Mouse (Mus musculus): ENCODE measurements around the gene Fuca2. TPM values are rescaled to one million over a fixed set of nuclear protein-coding genes. Genes with fewer than 3 reads are reported as not detected.

Gene Fuca2
- polyA plus RNA-seq (2015; fragmentation: Nextera tagmentation; extraction: Ambion mirVana) = 66.5 and 74.7 TPM in 2 replicates

GRCm38 (mm10) chr10:13499331-13499730 lies at the start of gene Fuca2:
Gene Fuca2 (plus strand): TSS chr10:13499540.

DNA sequence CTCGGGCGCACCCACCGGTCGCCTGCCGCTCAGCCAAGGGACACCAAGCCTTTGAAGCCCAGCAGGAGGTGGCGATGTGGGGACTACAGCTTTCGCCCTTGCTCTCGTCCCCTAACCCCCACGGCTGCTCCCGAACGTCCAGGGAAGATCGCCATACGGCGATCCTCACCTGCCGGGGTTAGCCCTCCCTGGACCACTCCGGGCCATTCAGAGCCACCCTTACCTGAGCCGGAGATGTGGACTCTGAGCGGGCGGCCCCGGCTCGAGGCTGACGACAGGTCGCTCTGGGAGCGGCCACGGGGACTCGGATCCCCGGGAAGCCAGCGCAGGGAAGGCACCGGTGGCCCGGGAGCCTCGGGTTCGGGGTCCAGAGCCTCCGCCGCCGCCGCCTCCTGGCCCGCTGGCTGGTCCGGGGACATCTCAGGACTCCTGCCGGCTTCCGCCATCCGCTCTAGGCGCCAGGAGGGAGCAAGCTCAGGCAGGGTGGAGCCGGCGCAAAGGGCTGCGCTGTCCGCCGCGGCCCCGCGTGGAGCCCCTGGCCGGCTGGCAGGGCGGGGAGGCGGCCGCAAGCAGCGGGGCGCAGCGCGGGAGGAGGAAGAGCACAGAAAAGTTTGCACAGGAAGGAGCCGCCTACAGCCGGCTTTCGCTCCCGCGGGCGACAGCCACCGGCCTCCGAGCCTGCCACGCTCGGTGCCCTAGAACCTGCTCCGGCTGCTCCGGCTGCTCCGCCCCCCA lies 25.3 kb upstream of the Fuca2 start, which contains the start of gene Phactr2:
Gene Phactr2, minus strand, starts transcription at position 580 of the 735 bp plus-strand sequence.

DNA sequence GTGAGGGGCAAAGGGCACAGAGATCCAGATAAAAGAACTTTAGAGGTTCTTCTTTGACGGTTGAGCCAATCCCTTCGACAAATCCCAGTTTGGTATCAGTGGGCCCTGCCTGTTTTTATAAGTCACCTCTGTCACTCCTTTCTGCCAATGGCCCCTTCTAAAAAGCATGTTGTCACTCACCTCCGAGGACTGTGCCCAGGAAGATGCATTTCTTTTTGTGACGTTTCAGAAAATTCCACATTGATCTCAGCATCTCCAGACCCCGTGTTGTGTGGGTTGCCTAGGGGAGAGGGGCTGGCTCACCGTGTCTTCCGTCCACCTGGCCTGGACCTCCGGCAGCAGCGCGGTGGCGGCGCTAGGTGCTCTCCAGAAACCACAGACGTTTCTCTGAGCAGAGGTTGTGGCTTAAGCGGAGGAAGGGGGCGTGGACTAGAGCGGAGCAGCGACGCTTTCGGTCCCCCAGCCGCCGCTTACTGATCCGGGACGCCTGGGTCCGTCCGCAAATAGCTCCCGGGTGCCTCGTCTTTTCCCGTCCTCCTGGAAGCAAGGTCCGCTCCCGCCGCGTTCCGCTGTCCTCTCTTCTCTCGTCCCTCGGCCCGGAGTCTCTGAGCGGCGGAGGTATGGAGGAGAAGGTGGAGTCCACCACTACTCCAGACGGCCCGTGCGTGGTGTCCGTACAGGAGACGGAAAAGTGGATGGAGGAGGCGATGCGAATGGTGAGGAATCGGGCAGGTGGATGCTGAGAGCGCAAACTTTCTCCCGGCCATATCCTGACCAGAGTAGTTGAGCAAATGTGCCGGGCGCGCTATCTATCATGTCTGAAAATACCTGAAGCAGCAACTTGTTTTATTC lies 53.5 kb downstream of the Fuca2 start, which contains the start of the genes Adat2 and Pex3:
Gene Adat2, plus strand, starts transcription at position 249 of the 852 bp plus-strand sequence.
Gene Pex3, minus strand, starts transcription at position 497 of the 852 bp plus-strand sequence.

Other genes starting within 250 kb of the Fuca2 start
- 22.7 and 24.9 TPM in 2 replicates for gene Phactr2, start 25.1 kb upstream of the Fuca2 start, polyA plus RNA-seq (2015; fragmentation: Nextera tagmentation; extraction: Ambion mirVana)
- gene Adat2, start 53.4 kb downstream of the Fuca2 start, polyA plus RNA-seq (2015; fragmentation: Nextera tagmentation; extraction: Ambion mirVana) = 3.6 TPM in 2 replicates
- gene Pex3, start 53.6 kb downstream of the Fuca2 start, polyA plus RNA-seq (2015; fragmentation: Nextera tagmentation; extraction: Ambion mirVana) = 17.3 and 17.6 TPM in 2 replicates

Measured in urinary bladder, postnatal 0 days (tissue).